Mouse (Mus musculus): ENCODE data around the gene Dpp6.

DNA sequence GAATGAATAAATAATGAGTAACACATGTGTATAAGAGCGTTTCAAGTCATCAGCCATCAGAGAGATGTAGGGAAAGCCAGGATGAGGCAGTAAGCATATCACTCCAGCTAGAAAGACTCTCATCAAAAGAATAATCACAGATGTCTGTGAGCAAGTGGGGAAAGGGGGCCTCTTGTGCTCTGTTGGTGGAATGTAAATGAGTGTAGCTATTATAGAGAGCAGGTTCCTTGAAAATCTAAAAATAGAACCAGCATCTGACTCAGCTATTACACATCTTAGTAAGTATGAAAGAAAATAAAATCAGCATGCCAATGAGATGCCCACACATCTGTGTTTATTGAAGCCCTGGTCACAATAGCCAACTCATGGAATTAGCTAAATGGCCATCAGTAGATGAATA is 264.3 kb downstream of the Dpp6 start:
- TF ChIP-seq CTCF (IDR thresholded peaks at IDR 0.05; ENCODE audit: low read depth, low read length) (no peak), GATA1 (IDR thresholded peaks at IDR 0.05; ENCODE audit: borderline replicate concordance, low read length) (no peak)

All from G1E (cell line).